Mouse (Mus musculus): ENCODE data around the gene Zbtb38. TPM values are rescaled to one million over a fixed set of nuclear protein-coding genes. Genes with fewer than 3 reads are reported as not detected.

Zbtb38 gene
- polyA plus RNA-seq, 1 experiment from 2014 or later: 7.5 TPM

DNA sequence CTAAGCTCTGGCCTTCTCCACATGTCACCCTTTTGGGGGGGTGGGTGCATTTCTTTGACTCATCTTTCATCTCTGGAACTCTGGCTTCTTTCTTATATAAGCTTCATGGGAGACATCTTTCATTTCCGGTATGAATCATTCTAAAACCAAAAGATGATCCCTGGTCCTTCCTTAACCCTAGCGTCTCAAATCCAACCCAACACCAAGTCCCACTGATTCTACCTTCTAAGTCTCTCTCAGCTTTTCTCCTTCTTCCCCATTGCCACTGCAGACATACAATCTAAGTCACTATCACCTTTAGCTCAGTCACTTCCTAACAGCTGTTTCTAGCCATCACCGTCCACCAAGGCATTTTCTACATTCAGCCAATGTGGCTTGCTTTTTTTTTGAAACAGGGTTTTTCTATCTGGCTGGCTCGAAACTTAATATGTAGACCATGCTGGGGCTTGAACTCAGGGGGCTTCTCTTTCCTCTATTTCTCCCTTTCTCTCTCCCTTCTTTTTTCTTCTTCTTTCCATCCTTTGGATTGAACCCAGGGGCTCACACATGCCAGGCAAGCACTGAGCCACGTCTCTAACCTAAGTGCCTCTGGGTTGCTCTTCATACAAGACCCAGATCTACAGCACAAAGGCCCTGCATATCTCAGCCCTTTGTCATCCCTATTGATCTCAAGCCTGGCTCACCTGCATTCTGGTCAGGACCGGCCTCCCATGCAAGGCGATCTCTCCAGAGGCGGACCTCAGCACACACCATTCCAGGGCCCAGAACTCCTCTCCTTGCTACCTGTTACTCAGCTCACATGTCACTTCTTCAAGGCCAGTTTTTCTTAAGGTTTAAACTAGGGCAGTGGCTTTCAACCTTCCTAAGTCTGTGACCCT, 76.6 kb downstream of the Zbtb38 start:
- ATAC-seq (no peak), DNase-seq (no peak)
- WGBS (ENCODE audit: insufficient replicate concordance): 78% methylated on average over 8 of the region's 8 CpGs
- Histone ChIP-seq H3K4me3 (ENCODE audit: low read depth, low read length) (no peak overlapping the region), H3K9ac (replicated peaks) (no peak overlapping the region), H3K36me3 (replicated peaks; ENCODE audit: insufficient read depth, low read length) (no peaks in the 10 kb centered on the region), H3K27me3 (ENCODE audit: insufficient read depth, low read length) (no peaks in the 10 kb centered on the region), H3K4me1 (ENCODE audit: insufficient read depth) (no peaks in the 10 kb centered on the region), H3K9me3 (ENCODE audit: low read length) (no peaks in the 10 kb centered on the region), H3K27ac (ENCODE audit: low read depth) (no peak overlapping the region), H3K4me2 (ENCODE audit: low read depth, low read length) (no peak overlapping the region)
- TF ChIP-seq EP300 (IDR thresholded peaks at IDR 0.05; ENCODE audit: low read depth): no peak
- no peak for TF ChIP-seq CTCF (IDR thresholded peaks at IDR 0.05; ENCODE audit: low read depth)

DNA sequence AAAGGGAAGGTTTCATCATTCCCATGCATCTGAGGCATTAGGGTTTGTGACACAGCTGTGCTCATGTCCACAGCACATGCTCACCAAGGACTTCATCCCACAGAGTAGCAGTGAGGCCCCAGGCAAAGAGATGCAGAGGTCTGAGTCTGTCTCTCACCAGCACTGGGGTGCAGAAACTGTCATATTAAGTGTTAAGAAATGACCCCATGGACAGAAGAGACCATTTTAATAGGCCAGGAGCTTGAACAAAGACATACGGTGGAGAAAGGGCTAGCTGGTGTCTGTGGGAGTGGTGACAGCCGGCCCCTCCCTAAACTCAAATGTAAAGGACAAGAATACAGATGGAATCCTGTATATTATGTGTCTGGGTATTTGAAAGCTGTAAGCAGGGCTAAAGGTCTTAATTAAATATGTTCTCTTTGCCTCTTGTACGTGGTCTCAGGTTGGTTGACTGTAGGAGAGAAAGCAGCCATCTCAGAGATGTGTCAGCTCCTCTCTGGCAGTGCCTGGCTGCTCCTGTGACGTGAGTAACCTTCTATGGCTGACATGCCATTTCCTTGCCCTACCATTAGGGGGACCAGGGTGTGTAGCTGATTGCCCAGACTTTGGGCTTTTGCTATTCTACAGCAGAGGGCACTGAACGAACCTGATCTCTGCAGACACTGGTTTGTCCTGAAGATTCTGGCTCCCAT, 77.4 kb downstream of the Zbtb38 start:
- peak; percentile 40 for DNase-seq
- ATAC-seq: peak; percentile 66
- H3K4me1 ChIP-seq (ENCODE audit: insufficient read depth): 0 out of 2 replicates have a peak, but pooled peaks cover under 1% of the 10 kb centered on the region
- H3K27me3 ChIP-seq (ENCODE audit: insufficient read depth, low read length): no peaks in the 10 kb centered on the region
- no peak overlapping the region for H3K9ac ChIP-seq (replicated peaks)
- H3K36me3 ChIP-seq (replicated peaks; ENCODE audit: insufficient read depth, low read length): no peaks in the 10 kb centered on the region
- H3K4me3 ChIP-seq (ENCODE audit: low read depth, low read length): no peak overlapping the region
- no peak overlapping the region for H3K4me2 ChIP-seq (ENCODE audit: low read depth, low read length)
- H3K27ac ChIP-seq (ENCODE audit: low read depth): no peak overlapping the region
- H3K9me3 ChIP-seq (ENCODE audit: low read length): no peaks in the 10 kb centered on the region
- TF ChIP-seq CTCF (IDR thresholded peaks at IDR 0.05; ENCODE audit: low read depth): peak; percentile 88
- TF ChIP-seq EP300 (IDR thresholded peaks at IDR 0.05; ENCODE audit: low read depth): no peak
- WGBS (ENCODE audit: insufficient replicate concordance): 33% methylated on average over 5 of the region's 5 CpGs

DNA sequence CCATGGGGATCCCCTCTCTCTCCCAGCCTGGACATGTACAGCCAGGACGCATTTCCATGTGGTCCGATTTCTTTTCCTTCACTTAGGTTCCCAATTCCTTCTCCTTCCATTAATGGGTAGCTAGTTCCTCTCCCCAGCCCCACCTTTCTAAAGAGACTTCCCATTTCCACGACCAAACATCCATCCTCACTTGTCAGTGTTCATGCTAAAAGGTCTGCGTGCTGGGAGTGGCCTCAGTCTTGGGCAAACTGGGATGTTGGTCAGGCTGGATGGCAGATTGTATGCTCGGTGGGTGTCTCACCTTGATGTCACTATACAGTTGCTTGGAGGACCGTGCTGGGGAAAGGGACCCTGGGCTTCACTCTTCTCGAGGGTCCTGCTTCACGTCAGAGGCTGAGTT, 78.3 kb downstream of the Zbtb38 start:
- no peaks in the 10 kb centered on the region for H3K27me3 ChIP-seq (ENCODE audit: insufficient read depth, low read length)
- 82% methylated on average over 8 of the region's 8 CpGs for WGBS (ENCODE audit: insufficient replicate concordance)

DNA sequence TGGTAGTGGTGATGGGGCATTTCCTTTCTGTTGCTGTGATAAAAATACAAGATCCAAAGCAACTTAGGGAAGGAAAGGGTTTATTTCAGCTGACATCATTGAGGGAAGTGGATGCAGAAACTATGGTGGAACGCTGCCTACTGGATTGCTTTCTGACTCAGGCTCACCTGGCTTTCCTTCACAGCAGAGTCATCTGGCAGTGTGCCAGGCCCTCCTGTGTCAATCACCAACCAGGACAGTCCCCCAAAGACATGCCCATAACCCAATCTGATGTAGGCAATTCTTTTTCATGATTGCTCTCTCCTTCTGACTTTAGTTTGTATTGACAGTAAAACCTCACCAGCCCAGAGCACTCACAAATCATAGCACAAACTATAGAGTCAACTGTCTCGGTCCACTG, 80.2 kb downstream of the Zbtb38 start:
- H3K4me3 ChIP-seq (ENCODE audit: low read depth, low read length): no peak overlapping the region
- 81% methylated on average over 2 of the region's 2 CpGs for WGBS (ENCODE audit: insufficient replicate concordance)
- no peak for TF ChIP-seq EP300 (IDR thresholded peaks at IDR 0.05; ENCODE audit: low read depth)
- no peak overlapping the region for H3K4me2 ChIP-seq (ENCODE audit: low read depth, low read length)
- no peaks in the 10 kb centered on the region for H3K36me3 ChIP-seq (replicated peaks; ENCODE audit: insufficient read depth, low read length)
- H3K27ac ChIP-seq (ENCODE audit: low read depth): no peak overlapping the region
- no peaks in the 10 kb centered on the region for H3K9me3 ChIP-seq (ENCODE audit: low read length)
- ATAC-seq (no peak), DNase-seq (no peak)
- H3K9ac ChIP-seq (replicated peaks): no peak overlapping the region
- 0 out of 2 replicates have a peak, but pooled peaks cover 3% of the 10 kb centered on the region for H3K4me1 ChIP-seq (ENCODE audit: insufficient read depth)
- H3K27me3 ChIP-seq (ENCODE audit: insufficient read depth, low read length): no peaks in the 10 kb centered on the region

More for the DNA sequence above, 78.3 kb downstream of the Zbtb38 start:
- TF ChIP-seq CTCF (IDR thresholded peaks at IDR 0.05; ENCODE audit: low read depth) (no peak), EP300 (IDR thresholded peaks at IDR 0.05; ENCODE audit: low read depth) (no peak)
- ATAC-seq: no peak
- no peak overlapping the region for H3K4me2 ChIP-seq (ENCODE audit: low read depth, low read length)
- no peaks in the 10 kb centered on the region for H3K36me3 ChIP-seq (replicated peaks; ENCODE audit: insufficient read depth, low read length)
- no peak overlapping the region for H3K27ac ChIP-seq (ENCODE audit: low read depth)
- DNase-seq: no peak
- 0 out of 2 replicates have a peak, but pooled peaks cover 3% of the 10 kb centered on the region for H3K4me1 ChIP-seq (ENCODE audit: insufficient read depth)
- no peak overlapping the region for H3K9ac ChIP-seq (replicated peaks)
- H3K9me3 ChIP-seq (ENCODE audit: low read length): no peaks in the 10 kb centered on the region
- no peak overlapping the region for H3K4me3 ChIP-seq (ENCODE audit: low read depth, low read length)

DNA sequence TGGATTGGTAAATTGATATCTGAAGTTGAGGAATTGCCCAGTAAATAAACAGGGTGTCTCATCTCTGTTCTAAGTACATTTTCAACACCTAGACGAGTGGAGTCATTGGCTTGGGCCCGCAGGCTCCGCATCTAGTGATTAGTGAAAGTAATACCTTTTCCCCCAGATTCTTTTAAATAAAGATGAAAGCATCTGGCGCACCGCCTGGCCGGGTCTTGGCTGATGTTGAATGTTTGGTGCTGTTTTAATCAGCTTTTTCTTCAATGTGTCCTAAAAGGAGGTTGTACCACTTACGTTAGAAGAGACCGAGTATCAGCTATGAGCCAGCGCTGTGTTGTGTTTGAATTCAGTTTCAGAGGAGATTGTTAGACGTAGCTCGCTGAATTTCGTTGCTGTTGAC, 81.4 kb downstream of the Zbtb38 start:
- no peak for DNase-seq
- Histone ChIP-seq H3K4me2 (ENCODE audit: low read depth, low read length) (no peak overlapping the region), H3K9ac (replicated peaks) (no peak overlapping the region), H3K27ac (ENCODE audit: low read depth) (no peak overlapping the region), H3K36me3 (replicated peaks; ENCODE audit: insufficient read depth, low read length) (no peaks in the 10 kb centered on the region), H3K4me1 (ENCODE audit: insufficient read depth) (0 out of 2 replicates have a peak, but pooled peaks cover 3% of the 10 kb centered on the region), H3K4me3 (ENCODE audit: low read depth, low read length) (no peak overlapping the region), H3K9me3 (ENCODE audit: low read length) (no peaks in the 10 kb centered on the region), H3K27me3 (ENCODE audit: insufficient read depth, low read length) (no peaks in the 10 kb centered on the region)
- 90% methylated on average over 12 of the region's 12 CpGs for WGBS (ENCODE audit: insufficient replicate concordance)
- TF ChIP-seq EP300 (IDR thresholded peaks at IDR 0.05; ENCODE audit: low read depth) (no peak), CTCF (IDR thresholded peaks at IDR 0.05; ENCODE audit: low read depth) (no peak)
- ATAC-seq: no peak

DNA sequence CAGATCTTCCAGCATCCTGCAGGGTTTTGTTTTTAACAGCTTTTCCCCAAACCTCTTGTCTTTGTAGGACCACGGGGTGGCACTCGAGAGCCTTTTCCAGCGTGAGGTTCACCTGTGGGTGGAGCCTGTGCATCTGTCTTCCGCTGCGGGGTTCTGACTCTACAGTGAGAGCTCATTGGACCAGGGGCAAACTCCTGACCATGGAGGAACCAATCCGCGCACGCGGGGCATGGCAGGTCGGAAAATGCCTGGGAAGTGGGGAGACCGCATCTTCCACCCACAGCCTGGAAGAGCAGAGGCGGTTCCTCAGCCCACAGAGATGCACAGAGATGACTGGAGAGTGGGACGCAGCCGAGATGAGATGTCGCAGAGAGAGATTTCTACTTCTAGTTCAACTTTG, 82.8 kb downstream of the Zbtb38 start:
- Histone ChIP-seq H3K36me3 (replicated peaks; ENCODE audit: insufficient read depth, low read length) (no peaks in the 10 kb centered on the region), H3K27me3 (ENCODE audit: insufficient read depth, low read length) (no peaks in the 10 kb centered on the region), H3K27ac (ENCODE audit: low read depth) (no peak overlapping the region), H3K4me3 (ENCODE audit: low read depth, low read length) (peak overlapping the region; percentile 14; the same call in 1 of the 2 replicates), H3K9ac (replicated peaks) (no peak overlapping the region), H3K4me2 (ENCODE audit: low read depth, low read length) (peak overlapping the region; percentile 62), H3K9me3 (ENCODE audit: low read length) (no peaks in the 10 kb centered on the region), H3K4me1 (ENCODE audit: insufficient read depth) (0 out of 2 replicates have a peak, but pooled peaks cover 3% of the 10 kb centered on the region)
- ATAC-seq: peak; percentile 100
- TF ChIP-seq EP300 (IDR thresholded peaks at IDR 0.05; ENCODE audit: low read depth) (no peak), CTCF (IDR thresholded peaks at IDR 0.05; ENCODE audit: low read depth) (peak; percentile 92)
- whole genome bisulfite sequencing (ENCODE audit: insufficient replicate concordance): 1% methylated on average over 15 of the region's 15 CpGs
- DNase-seq: peak; percentile 91
